Mouse (Mus musculus): ENCODE data around the gene Nlrc5. TPM values are rescaled to one million over a fixed set of nuclear protein-coding genes. Genes with fewer than 3 reads are reported as not detected.

The Nlrc5 gene
- total and polyA plus RNA-seq, 3 experiments: 0.03 TPM; not detected in 2

- TF ChIP-seq UBTF (IDR thresholded peaks at IDR 0.05; ENCODE audit: borderline replicate concordance, insufficient read depth, low read depth, low read length) (no peak), TBP (IDR thresholded peaks at IDR 0.05; ENCODE audit: low read depth, low read length) (no peak), NRF1 (IDR thresholded peaks at IDR 0.05; ENCODE audit: insufficient read depth, low read depth, low read length, poor library complexity, severe bottlenecking) (no peak), ZMIZ1 (IDR thresholded peaks at IDR 0.05; ENCODE audit: low read depth, low read length) (no peak), MAX (IDR thresholded peaks at IDR 0.05; ENCODE audit: low read length) (no peak), MAFK (IDR thresholded peaks at IDR 0.05; ENCODE audit: borderline replicate concordance, low read depth, low read length) (no peak), GATA1 (IDR thresholded peaks at IDR 0.05; ENCODE audit: low read depth, low read length) (peak; percentile 88), POLR2A (IDR thresholded peaks at IDR 0.05; ENCODE audit: control insufficient read depth in 1 of 2, insufficient read depth in 1 of 2, low read depth in 1 of 2, low read length in 2 of 2, poor library complexity in 1 of 2) (no peak), MXI1 (IDR thresholded peaks at IDR 0.05; ENCODE audit: low read depth, low read length) (no peak), EP300 (IDR thresholded peaks at IDR 0.05; ENCODE audit: low read depth in 1 of 2, low read length in 2 of 2) (peak; percentile 84), NELFE (IDR thresholded peaks at IDR 0.05; ENCODE audit: low read depth, low read length) (no peak), SIN3A (IDR thresholded peaks at IDR 0.05; ENCODE audit: low read length) (peak; percentile 33; the same call in 1 of the 2 replicates), ZKSCAN1 (IDR thresholded peaks at IDR 0.05; ENCODE audit: low read depth, low read length) (no peak), MYC (IDR thresholded peaks at IDR 0.05; ENCODE audit: low read depth, low read length) (no peak), RAD21 (IDR thresholded peaks at IDR 0.05; ENCODE audit: low read depth, low read length) (no peak), ELF1 (IDR thresholded peaks at IDR 0.05; ENCODE audit: low read depth, low read length) (0 out of 2 replicates have a peak, but pooled peaks have one; percentile 16), ETS1 (IDR thresholded peaks at IDR 0.05; ENCODE audit: low read depth, low read length) (peak; percentile 38; the same call in 1 of the 2 replicates), RCOR1 (IDR thresholded peaks at IDR 0.05; ENCODE audit: low read depth, low read length) (peak; percentile 79), MAZ (IDR thresholded peaks at IDR 0.05; ENCODE audit: low read depth, low read length) (no peak), ZNF384 (IDR thresholded peaks at IDR 0.05; ENCODE audit: low read depth, low read length) (no peak), HCFC1 (IDR thresholded peaks at IDR 0.05; ENCODE audit: low read depth, low read length) (no peak)
These were observed 55.8 kb downstream of the Nlrc5 start (continued) for GRCm38 (mm10) chr8:94489809-94490483.

GRCm38 (mm10) chr8:94492021-94492681, 58.0 kb downstream of the Nlrc5 start:
- H3K4me3 ChIP-seq (ENCODE audit: control insufficient read depth in 1 of 2, insufficient read depth in 1 of 2, low read depth in 2 of 2, low read length in 2 of 2): peak overlapping the region; percentile 47 to 65
- H3K36me3 ChIP-seq (ENCODE audit: control insufficient read depth in 1 of 2, insufficient read depth in 2 of 2, low read length in 2 of 2): no peaks in the 10 kb centered on the region
- H3K4me1 ChIP-seq (ENCODE audit: control insufficient read depth in 1 of 2, insufficient read depth in 2 of 2, low read length in 2 of 2): peaks cover 2 to 19% of the 10 kb centered on the region in 2 experiments
- DNase-seq (ENCODE audit: low read depth, low spot score): peak; percentile 85
- H3K9ac ChIP-seq (ENCODE audit: control insufficient read depth, low read depth, low read length, poor library complexity, severe bottlenecking): peak overlapping the region; percentile 29; the same call in 1 of the 2 replicates
- no peaks in the 10 kb centered on the region for H3K79me2 ChIP-seq (ENCODE audit: control insufficient read depth, insufficient read depth, low read length, poor library complexity)
- H3K27me3 ChIP-seq (ENCODE audit: control insufficient read depth in 1 of 2, insufficient read depth in 2 of 2, low read length in 2 of 2): peaks cover 0 to under 1% of the 10 kb centered on the region in 2 experiments; a peak in 1 of 4 replicates
- no peak overlapping the region for H3K27ac ChIP-seq (ENCODE audit: control insufficient read depth, low read depth, low read length)
- H3K9me3 ChIP-seq (replicated peaks; ENCODE audit: insufficient read depth, low read length): no peaks in the 10 kb centered on the region
- TF ChIP-seq ZKSCAN1 (IDR thresholded peaks at IDR 0.05; ENCODE audit: low read depth, low read length) (no peak), ZMIZ1 (IDR thresholded peaks at IDR 0.05; ENCODE audit: low read depth, low read length) (no peak), MAX (IDR thresholded peaks at IDR 0.05; ENCODE audit: low read length) (no peak), KAT2A (conservative IDR thresholded peaks at IDR 0.05; ENCODE audit: low read depth, low read length) (no peak), POLR2AphosphoS2 (IDR thresholded peaks at IDR 0.05; ENCODE audit: low read length) (no peak), E2F4 (IDR thresholded peaks at IDR 0.05; ENCODE audit: borderline replicate concordance, low read depth, low read length) (no peak), HCFC1 (IDR thresholded peaks at IDR 0.05; ENCODE audit: low read depth, low read length) (no peak), MYB (IDR thresholded peaks at IDR 0.05; ENCODE audit: low read depth, low read length) (no peak), RCOR1 (IDR thresholded peaks at IDR 0.05; ENCODE audit: low read depth, low read length) (no peak), TBP (IDR thresholded peaks at IDR 0.05; ENCODE audit: low read depth, low read length) (no peak), POLR2AphosphoS5 (IDR thresholded peaks at IDR 0.05; ENCODE audit: borderline replicate concordance, low read depth, low read length) (no peak), ELF1 (IDR thresholded peaks at IDR 0.05; ENCODE audit: low read depth, low read length) (0 out of 2 replicates have a peak, but pooled peaks have one; percentile 21), USF2 (IDR thresholded peaks at IDR 0.05; ENCODE audit: borderline replicate concordance in 1 of 2, insufficient read depth in 1 of 2, low read depth in 1 of 2, low read length in 2 of 2) (no peak), POLR2A (IDR thresholded peaks at IDR 0.05; ENCODE audit: control insufficient read depth in 1 of 2, insufficient read depth in 1 of 2, low read depth in 1 of 2, low read length in 2 of 2, poor library complexity in 1 of 2) (no peak), GABPA (IDR thresholded peaks at IDR 0.05; ENCODE audit: low read depth, low read length) (no peak), CHD1 (IDR thresholded peaks at IDR 0.05; ENCODE audit: low read depth, low read length) (no peak), MAFK (IDR thresholded peaks at IDR 0.05; ENCODE audit: borderline replicate concordance, low read depth, low read length) (no peak), JUND (IDR thresholded peaks at IDR 0.05; ENCODE audit: low read depth, low read length) (no peak), TCF12 (IDR thresholded peaks at IDR 0.05; ENCODE audit: low read depth, low read length) (no peak), NRF1 (IDR thresholded peaks at IDR 0.05; ENCODE audit: insufficient read depth, low read depth, low read length, poor library complexity, severe bottlenecking) (no peak)
